Mouse (Mus musculus): Measurements from ENCODE around the gene Il4i1.
"Not testable (repeated sequence)": the region's sequence is repeated elsewhere in the genome, so short reads cannot be mapped to it uniquely, and the experiment has no call there.

Il4i1 gene

GRCm38 (mm10) chr7:44863210-44863609 is 47.0 kb downstream of the Il4i1 start:
- DNase-seq (ENCODE audit: low read depth in 1 of 2, low spot score in 2 of 2), result no peak

- no peak for DNase-seq (ENCODE audit: low read depth in 1 of 2, low spot score in 2 of 2)
Observed at GRCm38 (mm10) chr7:44863982-44864494, 47.9 kb downstream of the Il4i1 start.

GRCm38 (mm10) chr7:44864595-44865542 is 48.7 kb downstream of the Il4i1 start:
- no peak for DNase-seq (ENCODE audit: low read depth in 1 of 2, low spot score in 2 of 2)

GRCm38 (mm10) chr7:44866276-44867009 is 50.3 kb downstream of the Il4i1 start:
- DNase-seq (ENCODE audit: low read depth in 1 of 2, low spot score in 2 of 2), result peak in 1 of 2 experiments; percentile 52

- no peak for DNase-seq (ENCODE audit: low read depth in 1 of 2, low spot score in 2 of 2)
Observed at GRCm38 (mm10) chr7:44867010-44867702, 51.0 kb downstream of the Il4i1 start.

GRCm38 (mm10) chr7:44867802-44868201 is 51.6 kb downstream of the Il4i1 start:
- DNase-seq (ENCODE audit: low read depth in 1 of 2, low spot score in 2 of 2), result no peak

- no peak for DNase-seq (ENCODE audit: low read depth in 1 of 2, low spot score in 2 of 2)
Observed at GRCm38 (mm10) chr7:44868465-44868864, 52.3 kb downstream of the Il4i1 start.

- no peak for DNase-seq (ENCODE audit: low read depth in 1 of 2, low spot score in 2 of 2)
Observed at GRCm38 (mm10) chr7:44868919-44869696, 52.9 kb downstream of the Il4i1 start.

- DNase-seq (ENCODE audit: low read depth in 1 of 2, low spot score in 2 of 2), result peak; percentile 73 to 79
Observed at GRCm38 (mm10) chr7:44869697-44870528, 53.7 kb downstream of the Il4i1 start, which contains the start of gene Ptov1. Ptov1 (minus strand) TSS chr7:44869788.

- DNase-seq (ENCODE audit: low read depth in 1 of 2, low spot score in 2 of 2), result no peak
Observed at GRCm38 (mm10) chr7:44870614-44871013, 54.4 kb downstream of the Il4i1 start.

- no peak for DNase-seq (ENCODE audit: low read depth in 1 of 2, low spot score in 2 of 2)
Observed at GRCm38 (mm10) chr7:44871181-44871580, 55.0 kb downstream of the Il4i1 start.

GRCm38 (mm10) chr7:44871774-44872173 is 55.6 kb downstream of the Il4i1 start:
- DNase-seq (ENCODE audit: low read depth in 1 of 2, low spot score in 2 of 2), result not testable (repeated sequence)

- no peak for DNase-seq (ENCODE audit: low read depth in 1 of 2, low spot score in 2 of 2)
Observed at GRCm38 (mm10) chr7:44877833-44878232, 61.6 kb downstream of the Il4i1 start.

- no peak for DNase-seq (ENCODE audit: low read depth in 1 of 2, low spot score in 2 of 2)
Observed at GRCm38 (mm10) chr7:44883036-44883435, 66.8 kb downstream of the Il4i1 start.

- no peak for DNase-seq (ENCODE audit: low read depth in 1 of 2, low spot score in 2 of 2)
Observed at GRCm38 (mm10) chr7:44884637-44885036, 68.5 kb downstream of the Il4i1 start.

- DNase-seq (ENCODE audit: low read depth in 1 of 2, low spot score in 2 of 2), result no peak
Observed at GRCm38 (mm10) chr7:44886964-44887363, 70.8 kb downstream of the Il4i1 start.

GRCm38 (mm10) chr7:44888256-44889105 is 72.3 kb downstream of the Il4i1 start:
- no peak for DNase-seq (ENCODE audit: low read depth in 1 of 2, low spot score in 2 of 2)

GRCm38 (mm10) chr7:44890180-44890579 is 74.0 kb downstream of the Il4i1 start:
- DNase-seq (ENCODE audit: low read depth in 1 of 2, low spot score in 2 of 2), result no peak
